ENCODE assay signal across 36 mouse cellular contexts in genomic region chr16:13757823-13758222, GRCm38 (mm10). TPM values are rescaled to one million over a fixed set of nuclear protein-coding genes. Genes with fewer than 3 reads are reported as not detected.
"Had no signal": no experiment of that assay in that cellular context is flagged by ENCODE, and none has a peak within 500 bp of the region (broad histone marks: within the 10 kb centered on the region; RNA-seq: fewer than 3 reads in every experiment).

No protein-coding gene starts in this region.

- DNase-seq: gastrocnemius, adult 2 months; gastrocnemius, postnatal 10 days; gastrocnemius, postnatal 25 days; heart, adult 18-20 months; heart, postnatal 10 days; heart, postnatal 4 days; kidney, adult 11 months; kidney, adult 2 months; kidney, adult 9 months; kidney, postnatal 14 days; kidney, postnatal 36 days; layer of hippocampus, adult 9-11 months; layer of hippocampus, postnatal 36 days had no signal

- H3K9ac ChIP-seq: heart, embryonic 12.5 days; hindbrain, embryonic 12.5 days; hindbrain, embryonic 14.5 days; kidney, embryonic 15.5 days; limb, embryonic 12.5 days; liver, embryonic 12.5 days had no signal

- H3K4me1 ChIP-seq: heart, embryonic 10.5 days had no signal

- H3K27me3 ChIP-seq: heart, embryonic 12.5 days; hindbrain, embryonic 12.5 days; kidney, embryonic 15.5 days; limb, embryonic 12.5 days had no signal

- H3K9me3 ChIP-seq: heart, embryonic 10.5 days; heart, embryonic 12.5 days; hindbrain, embryonic 10.5 days; hindbrain, embryonic 12.5 days; kidney, embryonic 15.5 days; limb, embryonic 10.5 days; limb, embryonic 12.5 days; liver, embryonic 12.5 days had no signal

- H3K36me3 ChIP-seq: heart, embryonic 10.5 days; heart, embryonic 12.5 days; hindbrain, embryonic 10.5 days; hindbrain, embryonic 12.5 days; kidney, embryonic 15.5 days; limb, embryonic 10.5 days; limb, embryonic 12.5 days; liver, embryonic 12.5 days had no signal

- H3K27ac ChIP-seq: gastrocnemius, adult 2 months; heart, embryonic 10.5 days; hindbrain, embryonic 10.5 days; hindbrain, embryonic 12.5 days; hindbrain, embryonic 14.5 days; kidney, embryonic 15.5 days; kidney, postnatal 0 days; limb, embryonic 10.5 days; limb, embryonic 12.5 days; liver, embryonic 12.5 days had no signal

- H3K4me3 ChIP-seq: gastrocnemius, adult 2 months; heart, embryonic 10.5 days; heart, embryonic 12.5 days; hindbrain, embryonic 10.5 days; hindbrain, embryonic 12.5 days; kidney, embryonic 15.5 days; limb, embryonic 10.5 days; limb, embryonic 12.5 days; liver, embryonic 12.5 days had no signal

RNA-seq across cellular contexts. Expression of gene Pla2g10, which starts 27.0 kb away (rescaled TPM):
- total RNA-seq: gastrocnemius, adult 2 months; gastrocnemius, postnatal 10 days; gastrocnemius, postnatal 25 days; gastrocnemius, postnatal 4 days; granulocyte monocyte progenitor cell, adult 5-6 weeks; heart, adult 18-20 months; heart, postnatal 10 days; heart, postnatal 25 days; heart, postnatal 4 days; layer of hippocampus, adult 18-20 months; layer of hippocampus, adult 8-10 months; layer of hippocampus, postnatal 14 days; layer of hippocampus, postnatal 36 days; left cerebral cortex, adult 18-20 months; left cerebral cortex, adult 8-10 months; left cerebral cortex, postnatal 10 days; left cerebral cortex, postnatal 25 days; liver, adult 2 months had no signal
- polyA plus RNA-seq: frontal cortex, adult 2 months; heart, embryonic 14.5 days; kidney, postnatal 0 days; limb, embryonic 12.5 days; liver, adult 2 months had no signal
